Mouse (Mus musculus): ENCODE data around the gene Casc1. TPM values are rescaled to one million over a fixed set of nuclear protein-coding genes. Genes with fewer than 3 reads are reported as not detected.
A peak's percentile ranks its signal among the peaks of the same experiment; 100 is the strongest.
"Not testable (repeated sequence)": the region's sequence is repeated elsewhere in the genome, so short reads cannot be mapped to it uniquely, and the experiment has no call there.

The Casc1 gene
- polyA plus RNA-seq, 1 experiment from 2014 or later: 0.36 TPM

DNA sequence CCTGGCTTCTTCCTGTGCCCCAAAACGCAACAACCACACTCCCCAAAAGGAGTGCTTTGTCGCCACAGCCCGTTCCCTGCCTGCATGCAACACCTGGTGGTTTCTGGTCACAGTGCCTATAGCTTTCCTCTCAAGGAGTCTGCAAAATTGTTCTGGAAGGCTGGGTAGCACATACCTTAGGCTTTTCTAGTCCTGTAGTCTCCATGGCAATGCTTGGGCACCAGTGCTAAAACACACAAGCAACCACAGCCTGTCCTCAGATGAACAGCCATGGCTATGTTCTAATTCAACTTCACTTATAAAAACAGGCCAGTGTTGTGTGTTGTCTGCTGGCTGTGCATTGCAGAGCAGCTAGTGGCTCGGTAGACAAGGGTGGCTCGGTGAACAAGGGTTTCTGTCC, 74.0 kb downstream of the Casc1 start:
- no peak overlapping the region for H3K4me3 ChIP-seq (ENCODE audit: low read depth, low read length)
- H3K27me3 ChIP-seq (ENCODE audit: control insufficient read depth, insufficient read depth, low read length): no peaks in the 10 kb centered on the region
- ATAC-seq (ENCODE audit: insufficient read depth, low FRiP score, low TSS enrichment): no peak
- no peak overlapping the region for H3K4me2 ChIP-seq (ENCODE audit: low read depth)
- H3K9me3 ChIP-seq (ENCODE audit: control insufficient read depth, low read length): no peaks in the 10 kb centered on the region
- no peak for DNase-seq (ENCODE audit: low spot score)
- no peaks in the 10 kb centered on the region for H3K36me3 ChIP-seq (ENCODE audit: control insufficient read depth, insufficient read depth, low read length)
- no peaks in the 10 kb centered on the region for H3K4me1 ChIP-seq (ENCODE audit: control insufficient read depth, insufficient read depth, low read length)
- no peak overlapping the region for H3K9ac ChIP-seq (ENCODE audit: low read length)
- no peak overlapping the region for H3K27ac ChIP-seq (ENCODE audit: low read depth, low read length)
- 87% methylated on average over 5 of the region's 5 CpGs for WGBS

DNA sequence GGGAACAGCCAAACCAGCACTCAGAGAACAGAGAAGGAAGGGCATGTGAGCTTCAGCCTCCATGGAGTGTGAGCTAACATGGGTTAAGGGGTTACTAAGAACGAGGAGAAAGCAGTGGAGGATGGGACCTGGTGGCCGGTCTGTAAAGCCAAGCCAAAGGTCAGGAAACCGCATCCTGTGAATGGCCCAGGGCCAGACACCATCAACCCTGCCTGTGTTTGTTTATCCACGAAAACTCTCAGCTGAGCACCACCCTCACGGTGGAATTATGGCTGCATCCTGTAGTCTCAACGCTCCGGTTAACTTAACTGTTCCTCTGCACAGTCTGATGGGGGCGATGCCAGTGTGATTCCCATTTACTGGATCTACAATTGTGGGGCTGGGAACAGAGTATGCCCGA, 75.0 kb downstream of the Casc1 start:
- H3K9me3 ChIP-seq (ENCODE audit: control insufficient read depth, low read length): no peaks in the 10 kb centered on the region
- DNase-seq (ENCODE audit: low spot score) (no peak), ATAC-seq (ENCODE audit: insufficient read depth, low FRiP score, low TSS enrichment) (no peak)
- no peaks in the 10 kb centered on the region for H3K27me3 ChIP-seq (ENCODE audit: control insufficient read depth, insufficient read depth, low read length)
- no peak overlapping the region for H3K9ac ChIP-seq (ENCODE audit: low read length)
- H3K27ac ChIP-seq (ENCODE audit: low read depth, low read length): no peak overlapping the region
- H3K4me3 ChIP-seq (ENCODE audit: low read depth, low read length): no peak overlapping the region
- H3K4me1 ChIP-seq (ENCODE audit: control insufficient read depth, insufficient read depth, low read length): no peaks in the 10 kb centered on the region
- 69% methylated on average over 9 of the region's 9 CpGs for WGBS
- H3K36me3 ChIP-seq (ENCODE audit: control insufficient read depth, insufficient read depth, low read length): no peaks in the 10 kb centered on the region
- H3K4me2 ChIP-seq (ENCODE audit: low read depth): no peak overlapping the region

DNA sequence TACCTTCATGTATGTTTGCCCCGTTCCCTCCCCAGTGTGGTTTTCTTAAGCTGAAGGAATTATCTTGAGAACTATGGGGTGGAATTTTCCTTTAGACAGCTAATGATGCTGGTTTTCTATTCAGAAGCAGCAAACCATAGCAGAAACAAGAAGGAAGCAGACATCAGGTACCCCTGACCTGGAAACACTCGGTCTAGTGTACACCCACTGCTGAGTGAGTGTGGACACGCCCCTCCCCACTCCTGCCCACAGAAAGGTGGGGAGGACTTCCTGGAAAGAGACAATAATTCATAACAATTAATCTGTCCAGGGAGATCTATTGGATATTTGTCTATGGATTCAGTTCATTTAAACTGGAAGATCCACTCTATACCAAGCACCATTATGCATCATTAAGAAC, 75.5 kb downstream of the Casc1 start:
- Histone ChIP-seq H3K36me3 (ENCODE audit: control insufficient read depth, insufficient read depth, low read length) (no peaks in the 10 kb centered on the region), H3K27me3 (ENCODE audit: control insufficient read depth, insufficient read depth, low read length) (no peaks in the 10 kb centered on the region), H3K9ac (ENCODE audit: low read length) (no peak overlapping the region), H3K27ac (ENCODE audit: low read depth, low read length) (no peak overlapping the region), H3K9me3 (ENCODE audit: control insufficient read depth, low read length) (no peaks in the 10 kb centered on the region), H3K4me2 (ENCODE audit: low read depth) (no peak overlapping the region), H3K4me1 (ENCODE audit: control insufficient read depth, insufficient read depth, low read length) (no peaks in the 10 kb centered on the region), H3K4me3 (ENCODE audit: low read depth, low read length) (no peak overlapping the region)
- 78% methylated on average over 3 of the region's 3 CpGs for WGBS
- no peak for DNase-seq (ENCODE audit: low spot score)
- no peak for ATAC-seq (ENCODE audit: insufficient read depth, low FRiP score, low TSS enrichment)

DNA sequence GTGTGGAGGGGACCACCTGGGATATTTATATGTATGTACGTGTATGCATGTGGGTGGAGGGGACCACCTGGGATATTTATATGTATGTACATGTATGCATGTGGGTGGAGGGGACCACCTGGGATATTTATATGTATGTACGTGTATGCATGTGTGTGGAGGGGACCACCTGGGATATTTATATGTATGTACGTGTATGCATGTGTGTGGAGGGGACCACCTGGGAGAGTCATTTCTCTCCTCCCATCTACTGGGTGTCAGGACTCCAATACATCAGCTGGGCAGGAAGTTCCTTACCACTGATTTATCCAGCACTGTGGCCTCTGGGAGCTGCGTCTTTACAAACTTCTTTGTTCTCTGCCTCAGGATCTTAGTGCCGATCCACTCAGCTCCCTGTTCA, 77.8 kb downstream of the Casc1 start:
- H3K4me1 ChIP-seq (ENCODE audit: control insufficient read depth, insufficient read depth, low read length); H3K4me2 ChIP-seq (ENCODE audit: low read depth); H3K27me3 ChIP-seq (ENCODE audit: control insufficient read depth, insufficient read depth, low read length); H3K36me3 ChIP-seq (ENCODE audit: control insufficient read depth, insufficient read depth, low read length); H3K4me3 ChIP-seq (ENCODE audit: low read depth, low read length); ATAC-seq (ENCODE audit: insufficient read depth, low FRiP score, low TSS enrichment); H3K9me3 ChIP-seq (ENCODE audit: control insufficient read depth, low read length); DNase-seq (ENCODE audit: low spot score); H3K27ac ChIP-seq (ENCODE audit: low read depth, low read length); H3K9ac ChIP-seq (ENCODE audit: low read length): not testable (repeated sequence)
- WGBS: 76% methylated on average over 5 of the region's 5 CpGs

DNA sequence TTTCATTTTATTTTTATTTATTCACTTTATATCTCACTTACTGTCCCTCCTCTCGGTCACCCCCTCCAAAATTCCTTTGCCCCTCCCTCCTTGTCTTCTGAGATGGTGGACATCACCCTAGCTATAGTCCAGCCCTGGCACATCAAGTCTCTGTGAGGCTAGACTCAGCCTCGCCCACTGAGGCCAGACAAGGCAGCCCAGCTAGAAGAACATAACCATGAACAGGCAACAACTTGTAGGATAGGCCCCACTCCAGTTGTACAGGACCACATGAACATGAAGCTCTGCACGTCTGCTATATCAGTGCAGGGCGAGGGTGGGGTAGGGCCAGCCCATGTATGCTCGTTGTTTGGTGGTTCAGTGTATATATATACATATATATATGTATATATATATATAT, 78.8 kb downstream of the Casc1 start:
- no peaks in the 10 kb centered on the region for H3K9me3 ChIP-seq (ENCODE audit: control insufficient read depth, low read length)
- H3K4me1 ChIP-seq (ENCODE audit: control insufficient read depth, insufficient read depth, low read length): no peaks in the 10 kb centered on the region
- no peaks in the 10 kb centered on the region for H3K36me3 ChIP-seq (ENCODE audit: control insufficient read depth, insufficient read depth, low read length)
- WGBS: 87% methylated on average over 5 of the region's 5 CpGs
- no peak overlapping the region for H3K4me3 ChIP-seq (ENCODE audit: low read depth, low read length)
- ATAC-seq (ENCODE audit: insufficient read depth, low FRiP score, low TSS enrichment): 0 out of 2 replicates have a peak, but pooled peaks have one; percentile 35
- H3K27ac ChIP-seq (ENCODE audit: low read depth, low read length): no peak overlapping the region
- H3K27me3 ChIP-seq (ENCODE audit: control insufficient read depth, insufficient read depth, low read length): no peaks in the 10 kb centered on the region
- no peak for DNase-seq (ENCODE audit: low spot score)
- H3K9ac ChIP-seq (ENCODE audit: low read length): no peak overlapping the region
- H3K4me2 ChIP-seq (ENCODE audit: low read depth): no peak overlapping the region

DNA sequence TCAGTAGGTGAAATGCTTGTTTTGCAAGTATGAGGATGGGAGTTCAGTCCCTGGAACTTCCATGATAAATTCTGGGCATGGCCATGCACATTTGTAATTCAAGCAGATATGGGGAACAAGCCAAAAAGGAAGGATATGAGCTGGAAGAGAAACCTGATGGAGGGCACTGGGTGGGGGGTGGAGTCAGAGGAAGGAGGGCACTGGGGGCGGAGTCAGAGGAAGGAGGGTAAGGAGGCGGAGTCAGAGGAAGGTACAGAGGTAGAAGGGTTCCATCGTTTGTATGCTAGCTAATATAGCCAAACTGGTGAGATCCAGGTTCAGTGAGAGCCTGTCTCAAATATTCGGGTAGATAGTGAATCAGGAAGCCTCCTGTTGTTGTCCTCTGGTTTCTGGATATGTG, 81.2 kb downstream of the Casc1 start:
- Histone ChIP-seq H3K4me3 (ENCODE audit: low read depth, low read length) (no peak overlapping the region), H3K9me3 (ENCODE audit: control insufficient read depth, low read length) (no peaks in the 10 kb centered on the region), H3K36me3 (ENCODE audit: control insufficient read depth, insufficient read depth, low read length) (no peaks in the 10 kb centered on the region), H3K27ac (ENCODE audit: low read depth, low read length) (no peak overlapping the region), H3K27me3 (ENCODE audit: control insufficient read depth, insufficient read depth, low read length) (no peaks in the 10 kb centered on the region), H3K4me2 (ENCODE audit: low read depth) (no peak overlapping the region), H3K4me1 (ENCODE audit: control insufficient read depth, insufficient read depth, low read length) (no peaks in the 10 kb centered on the region), H3K9ac (ENCODE audit: low read length) (no peak overlapping the region)
- no peak for ATAC-seq (ENCODE audit: insufficient read depth, low FRiP score, low TSS enrichment)
- WGBS: 72% methylated on average over 4 of the region's 4 CpGs
- no peak for DNase-seq (ENCODE audit: low spot score)

DNA sequence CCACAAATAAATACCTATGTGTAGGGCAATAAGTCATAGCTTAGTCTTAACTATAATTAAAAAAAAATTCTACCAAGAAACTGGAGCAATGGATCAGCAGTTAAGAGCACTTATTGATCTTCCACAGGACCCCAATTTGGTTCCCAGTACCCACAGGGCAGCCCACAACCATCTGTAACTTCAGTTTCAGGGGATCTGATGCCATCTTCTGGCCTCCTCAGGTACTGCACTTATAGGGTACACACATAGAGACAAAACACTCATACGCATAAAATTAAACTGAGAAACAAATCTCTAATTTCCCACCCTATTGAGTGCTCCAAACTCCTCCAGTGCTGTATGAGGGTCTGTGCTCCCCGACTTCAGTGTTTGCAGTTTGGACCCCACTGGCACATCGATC, 83.2 kb downstream of the Casc1 start:
- DNase-seq (ENCODE audit: low spot score) (no peak), ATAC-seq (ENCODE audit: insufficient read depth, low FRiP score, low TSS enrichment) (no peak)
- no peak overlapping the region for H3K4me3 ChIP-seq (ENCODE audit: low read depth, low read length)
- WGBS: 94% methylated on average over 3 of the region's 3 CpGs
- H3K27ac ChIP-seq (ENCODE audit: low read depth, low read length): no peak overlapping the region
- H3K4me2 ChIP-seq (ENCODE audit: low read depth): no peak overlapping the region
- H3K9ac ChIP-seq (ENCODE audit: low read length): no peak overlapping the region
- H3K27me3 ChIP-seq (ENCODE audit: control insufficient read depth, insufficient read depth, low read length): no peaks in the 10 kb centered on the region
- no peaks in the 10 kb centered on the region for H3K36me3 ChIP-seq (ENCODE audit: control insufficient read depth, insufficient read depth, low read length)
- no peaks in the 10 kb centered on the region for H3K9me3 ChIP-seq (ENCODE audit: control insufficient read depth, low read length)
- H3K4me1 ChIP-seq (ENCODE audit: control insufficient read depth, insufficient read depth, low read length): peaks cover 4% of the 10 kb centered on the region; the same call in 1 of the 2 replicates

DNA sequence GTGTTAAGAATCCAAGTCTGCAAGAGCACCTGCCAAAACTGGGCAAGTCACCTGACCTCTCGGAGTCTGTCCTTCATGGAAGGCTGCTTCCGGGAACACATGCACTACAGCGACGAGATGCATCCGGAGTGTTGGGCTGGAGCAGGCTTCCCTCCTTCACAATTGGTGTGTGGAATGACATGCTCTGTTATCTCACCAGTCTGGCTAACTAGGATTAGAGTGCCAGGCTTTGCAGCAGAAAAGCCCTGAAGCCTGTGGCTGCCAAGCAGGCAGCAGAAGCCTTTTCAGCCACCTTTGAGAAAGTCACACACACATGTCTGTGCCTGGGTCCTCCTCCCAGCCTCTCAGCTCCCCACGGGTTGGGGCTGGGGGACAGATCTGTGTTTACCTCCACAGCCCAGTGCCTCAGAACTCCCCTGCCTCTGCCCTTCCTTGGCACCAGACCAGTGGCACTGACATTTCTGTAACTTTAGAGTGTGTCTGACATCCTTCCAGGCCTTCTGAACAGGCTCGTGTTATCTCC, 85.2 kb downstream of the Casc1 start:
- DNase-seq (ENCODE audit: low spot score): no peak
- ATAC-seq (ENCODE audit: insufficient read depth, low FRiP score, low TSS enrichment): no peak
- Histone ChIP-seq H3K27ac (ENCODE audit: low read depth, low read length) (no peak overlapping the region), H3K9ac (ENCODE audit: low read length) (no peak overlapping the region), H3K36me3 (ENCODE audit: control insufficient read depth, insufficient read depth, low read length) (no peaks in the 10 kb centered on the region), H3K4me1 (ENCODE audit: control insufficient read depth, insufficient read depth, low read length) (peaks cover 4% of the 10 kb centered on the region), H3K4me2 (ENCODE audit: low read depth) (no peak overlapping the region), H3K4me3 (ENCODE audit: low read depth, low read length) (no peak overlapping the region), H3K27me3 (ENCODE audit: control insufficient read depth, insufficient read depth, low read length) (no peaks in the 10 kb centered on the region), H3K9me3 (ENCODE audit: control insufficient read depth, low read length) (no peaks in the 10 kb centered on the region)
- whole genome bisulfite sequencing: 79% methylated on average over 7 of the region's 7 CpGs
